Mouse (Mus musculus): ENCODE data around the gene 1700028K03Rik.

DNA sequence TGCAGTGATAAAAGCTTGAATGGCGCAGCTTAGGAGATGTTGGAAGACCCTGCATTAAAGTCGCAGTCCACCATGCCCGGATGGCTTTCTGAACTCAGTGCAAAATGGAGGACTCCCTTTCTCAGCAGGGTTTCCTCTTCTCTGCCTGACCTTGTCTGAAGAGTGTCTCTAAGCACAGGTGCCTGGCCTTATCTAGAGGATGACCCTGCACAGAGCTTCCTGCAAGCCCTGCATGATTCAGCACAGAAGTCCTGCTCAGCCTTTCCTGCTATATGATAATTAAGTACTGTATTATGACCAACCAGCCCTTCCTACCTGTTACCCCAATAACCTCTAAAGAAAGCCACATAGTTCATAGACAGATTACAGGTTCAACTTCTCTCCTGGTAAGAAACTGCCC, 19.1 kb upstream of the 1700028K03Rik start:
- TF ChIP-seq POLR2A (IDR thresholded peaks at IDR 0.05; ENCODE audit: insufficient read depth, low read depth, low read length) (no peak), CTCF (IDR thresholded peaks at IDR 0.05; ENCODE audit: insufficient read depth, low read depth, low read length) (no peak)
